Mouse (Mus musculus): ENCODE measurements around the gene Vwa5b2.

The Vwa5b2 gene

GRCm38 (mm10) chr16:20589366-20589938 lies at the start of gene Vwa5b2:
TSS of gene Vwa5b2 (plus strand) at chr16:20589471.
- WGBS, result under 1% methylated on average over 24 of the region's 24 CpGs

GRCm38 (mm10) chr16:20539649-20540048 lies 49.6 kb upstream of the Vwa5b2 start:
- WGBS, result 48% methylated on average over 3 of the region's 3 CpGs

DNA sequence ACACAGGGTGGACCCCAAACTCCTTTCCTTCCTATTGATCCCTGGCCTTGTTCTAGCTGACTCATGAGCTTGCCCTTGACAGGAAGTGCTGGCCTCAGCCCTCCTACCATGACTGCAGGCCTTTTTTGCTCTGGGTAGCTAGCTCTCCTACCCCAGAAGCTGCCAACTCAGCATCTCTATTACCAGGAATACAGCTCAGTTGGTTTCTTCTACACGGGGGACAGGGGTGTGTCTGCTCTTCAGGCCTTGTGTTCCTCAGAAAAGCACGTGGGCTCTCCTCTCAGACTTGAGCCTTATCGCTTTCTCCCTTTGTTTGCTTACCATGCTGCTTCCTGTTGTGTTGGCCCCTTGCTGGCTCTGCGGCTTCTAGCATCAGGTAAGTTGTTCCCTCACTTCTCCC lies 48.8 kb upstream of the Vwa5b2 start:
- WGBS, result 70% methylated on average over 4 of the region's 4 CpGs

- WGBS, result 86% methylated on average over 10 of the region's 10 CpGs
Observed at GRCm38 (mm10) chr16:20545696-20546095, 43.6 kb upstream of the Vwa5b2 start.

GRCm38 (mm10) chr16:20547423-20547822 lies 41.8 kb upstream of the Vwa5b2 start:
- WGBS, result 49% methylated on average over 5 of the region's 5 CpGs

DNA sequence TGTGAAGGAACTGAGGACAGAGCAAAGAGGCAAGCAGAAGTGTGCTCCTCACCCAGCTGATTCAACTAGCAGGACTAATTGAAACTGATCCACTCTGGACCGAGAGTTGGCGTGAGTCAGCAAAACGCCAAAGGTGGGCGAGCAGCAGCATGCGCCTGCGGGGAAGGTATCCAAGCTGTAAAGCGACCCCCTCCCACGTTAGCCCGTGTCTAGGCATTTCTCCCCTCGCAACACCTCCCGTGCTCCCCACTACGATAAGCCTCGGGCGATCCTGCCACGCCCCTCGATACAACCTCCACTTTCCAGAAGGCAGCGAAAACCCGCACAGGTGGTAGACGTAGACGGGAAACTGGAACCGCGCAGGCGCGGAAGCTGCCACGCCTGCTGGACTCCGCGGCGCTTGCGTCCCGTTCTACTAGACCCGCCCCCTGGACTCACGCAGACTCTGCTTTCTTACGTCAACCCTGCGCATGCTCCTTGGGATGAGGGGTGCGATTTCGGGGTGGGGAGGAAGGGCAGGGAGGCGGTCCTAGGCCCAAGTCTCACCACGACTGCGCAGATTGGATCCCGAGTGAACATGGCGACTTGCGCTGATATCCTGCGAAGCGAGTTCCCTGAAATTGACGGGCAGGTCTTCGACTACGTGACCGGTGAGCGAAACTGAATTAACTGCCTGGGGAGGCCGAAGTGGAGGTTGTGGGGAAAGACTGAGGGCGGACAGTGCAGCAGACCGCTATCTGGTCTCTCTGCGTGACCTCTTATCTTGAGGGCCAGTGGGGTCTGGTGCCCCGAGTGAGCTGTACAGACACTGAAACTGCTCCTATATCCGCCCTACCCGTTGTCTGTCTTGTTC lies 40.9 kb upstream of the Vwa5b2 start, which contains the start of gene Abcf3:
TSS of gene Abcf3 (plus strand) at position 482 of the 853 bp plus-strand sequence.
- WGBS, result under 1% methylated on average over 56 of the region's 56 CpGs

DNA sequence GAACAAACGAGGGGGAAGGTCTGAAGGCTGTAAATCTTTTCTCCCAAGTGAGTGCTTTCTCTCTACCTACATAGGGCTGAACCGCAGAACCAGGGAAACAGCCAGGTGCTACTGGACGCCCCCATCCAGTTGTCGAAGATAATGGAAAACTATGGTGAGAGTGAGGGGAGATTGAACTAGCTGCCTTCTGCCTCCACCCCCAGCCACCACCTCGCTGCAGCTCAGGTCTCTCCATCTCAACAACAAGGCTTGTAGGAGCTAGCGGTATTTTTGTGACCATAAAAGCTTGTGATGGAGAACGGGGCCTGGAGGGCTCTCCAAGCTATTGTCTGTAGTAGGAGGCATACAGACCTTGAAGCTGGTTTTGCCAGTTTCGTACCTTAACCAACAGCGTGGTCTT lies 40.1 kb upstream of the Vwa5b2 start:
- 46% methylated on average over 9 of the region's 9 CpGs for WGBS

DNA sequence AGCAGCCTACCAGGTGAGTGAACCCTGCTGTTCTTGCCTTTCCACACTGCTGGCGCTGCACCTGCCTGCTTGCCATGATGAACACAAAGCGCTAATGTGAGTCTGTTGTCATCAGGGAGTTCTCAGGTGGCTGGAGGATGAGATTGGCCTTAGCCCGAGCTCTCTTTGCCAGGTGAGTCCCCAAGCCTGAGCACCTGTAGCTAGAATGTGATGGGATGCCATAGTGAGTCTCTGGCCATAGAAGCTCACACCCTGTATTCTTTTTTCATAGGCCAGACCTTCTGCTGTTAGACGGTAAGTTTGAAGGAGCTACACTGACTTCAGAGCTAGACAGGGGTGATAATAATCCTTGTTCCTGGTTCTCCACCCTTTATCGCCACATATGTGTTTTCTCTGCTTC lies 37.6 kb upstream of the Vwa5b2 start:
- WGBS, result 94% methylated on average over 5 of the region's 5 CpGs

GRCm38 (mm10) chr16:20552594-20552993 lies 36.7 kb upstream of the Vwa5b2 start:
- WGBS, result 82% methylated on average over 1 of the region's 1 CpGs

- 66% methylated on average over 6 of the region's 6 CpGs for WGBS
Observed at GRCm38 (mm10) chr16:20555000-20555399, 34.3 kb upstream of the Vwa5b2 start.

DNA sequence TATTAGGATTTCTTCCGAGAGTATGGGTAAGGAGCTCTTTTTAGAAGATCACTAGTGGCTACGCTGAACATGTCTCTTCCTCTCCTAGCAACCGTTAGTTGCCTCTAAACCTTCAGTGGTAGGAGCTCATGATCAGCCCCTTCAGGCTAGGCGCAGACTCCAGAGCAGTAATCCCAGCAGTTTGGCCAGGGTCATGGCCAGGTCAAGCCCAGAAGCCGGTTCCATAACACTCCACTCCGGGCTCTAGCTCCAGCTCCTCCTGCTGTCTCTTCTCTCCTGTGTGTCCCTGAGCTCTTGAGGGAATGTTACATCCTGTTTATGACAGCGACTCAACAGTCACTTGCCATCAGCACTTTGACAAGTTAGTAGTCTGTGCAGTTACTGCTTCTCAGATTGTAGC lies 31.9 kb upstream of the Vwa5b2 start:
- WGBS, result 85% methylated on average over 7 of the region's 7 CpGs

- 32% methylated on average over 1 of the region's 1 CpGs for WGBS
Observed at GRCm38 (mm10) chr16:20565075-20565474, 24.2 kb upstream of the Vwa5b2 start.

- under 1% methylated on average over 39 of the region's 39 CpGs for WGBS
Observed at GRCm38 (mm10) chr16:20589939-20590679, 838 bp downstream of the Vwa5b2 start.

DNA sequence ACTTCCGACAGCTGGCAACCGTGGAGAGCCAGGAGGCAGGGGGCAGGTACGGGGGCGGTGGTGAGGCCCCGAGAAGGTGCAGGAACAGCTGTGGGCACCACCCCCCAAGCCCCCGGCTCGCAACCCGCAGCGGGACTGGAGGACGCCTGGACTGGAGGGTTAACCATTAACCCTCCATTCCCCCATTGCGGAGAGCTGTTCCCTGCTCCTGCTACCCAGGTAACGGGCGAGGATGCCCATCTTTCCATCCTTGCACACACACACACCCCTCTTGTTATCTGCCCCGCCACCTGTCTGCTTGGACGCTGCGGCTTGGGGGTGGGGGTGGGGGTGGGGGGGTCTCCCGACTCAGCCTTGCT lies 1.4 kb downstream of the Vwa5b2 start:
- WGBS, result 8% methylated on average over 17 of the region's 17 CpGs

DNA sequence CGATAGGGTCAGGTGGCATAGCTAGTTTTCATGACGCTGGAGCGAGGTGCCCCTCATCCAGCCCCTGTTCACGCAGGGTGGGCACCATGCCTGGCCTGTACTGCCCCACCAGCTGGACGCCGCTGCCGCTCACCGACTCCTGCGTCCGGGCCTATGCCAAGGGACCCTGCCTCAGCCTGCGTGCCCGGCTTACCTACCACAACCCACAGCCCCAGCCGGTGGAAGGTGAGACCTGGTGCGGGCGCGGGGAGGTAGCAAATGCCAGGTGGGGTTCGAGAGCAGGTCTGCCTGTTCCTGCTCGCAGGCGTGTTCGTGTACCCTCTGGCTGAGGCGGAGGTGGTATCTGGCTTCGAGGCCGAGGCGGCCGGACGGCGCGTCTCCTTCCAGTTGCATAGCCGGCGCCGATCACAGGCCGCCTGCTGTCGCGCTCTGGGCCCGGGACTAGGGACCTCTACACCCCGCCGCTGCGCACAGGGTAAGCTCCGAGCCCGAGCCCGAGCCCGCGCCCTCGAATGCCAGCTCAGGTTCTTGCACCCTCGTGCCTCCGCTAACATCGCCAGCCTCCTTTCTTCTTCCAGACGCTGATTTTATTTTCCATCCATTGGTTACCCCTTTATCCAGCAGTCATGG lies 1.9 kb downstream of the Vwa5b2 start:
- WGBS, result 33% methylated on average over 48 of the region's 48 CpGs

DNA sequence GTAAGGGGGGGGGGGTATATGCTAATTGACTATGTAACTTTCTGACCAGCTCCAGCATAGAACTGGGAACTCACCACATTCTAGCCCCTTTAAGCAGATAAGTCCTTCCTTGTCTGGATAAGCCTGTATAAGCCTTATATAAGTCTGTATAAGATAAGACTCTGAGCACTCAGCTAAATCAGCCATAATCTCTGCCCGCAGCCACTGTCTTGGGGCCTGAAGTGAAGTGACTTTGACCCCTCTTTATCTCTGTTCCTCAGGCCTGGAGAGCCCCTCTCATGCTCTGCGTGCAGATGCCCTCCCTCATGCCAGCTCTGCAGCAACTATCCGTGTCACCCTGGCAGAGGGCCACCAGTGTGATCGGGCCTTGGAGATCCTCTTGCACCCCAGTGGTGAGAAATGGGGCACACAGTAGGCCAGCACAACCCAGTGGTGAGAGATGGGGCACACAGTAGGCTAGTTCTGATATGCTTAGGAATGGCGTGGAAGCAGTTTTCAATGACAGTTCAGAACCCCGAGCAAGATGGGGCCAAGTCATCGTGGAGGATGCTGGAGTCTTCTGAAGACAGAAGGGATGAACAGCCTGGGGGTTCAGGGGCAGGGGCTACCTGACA lies 5.9 kb downstream of the Vwa5b2 start:
- 90% methylated on average over 7 of the region's 7 CpGs for WGBS

GRCm38 (mm10) chr16:20595737-20596136 lies 6.5 kb downstream of the Vwa5b2 start:
- WGBS, result 89% methylated on average over 4 of the region's 4 CpGs

GRCm38 (mm10) chr16:20596687-20597441 lies 7.6 kb downstream of the Vwa5b2 start:
- 72% methylated on average over 7 of the region's 7 CpGs for WGBS

DNA sequence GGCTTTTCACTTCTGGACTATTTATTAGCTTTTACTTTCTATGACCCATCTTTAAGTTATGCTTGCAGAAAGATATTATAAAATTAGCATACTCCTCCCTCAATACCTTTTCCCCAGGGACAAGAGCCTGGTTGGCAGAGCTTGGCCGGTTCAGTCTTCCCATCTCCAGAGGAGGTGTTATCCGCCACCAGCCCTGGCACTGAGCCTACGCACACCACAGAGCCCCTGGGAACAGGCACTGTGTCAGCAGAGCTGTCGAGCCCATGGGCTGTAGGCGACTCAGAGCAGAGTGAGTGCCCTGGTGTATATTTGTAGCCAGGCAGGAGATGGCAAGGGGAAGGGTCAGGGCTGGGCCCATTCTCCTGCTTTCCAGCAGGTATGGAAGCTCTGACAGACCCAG lies 11.2 kb downstream of the Vwa5b2 start:
- 51% methylated on average over 5 of the region's 5 CpGs for WGBS

DNA sequence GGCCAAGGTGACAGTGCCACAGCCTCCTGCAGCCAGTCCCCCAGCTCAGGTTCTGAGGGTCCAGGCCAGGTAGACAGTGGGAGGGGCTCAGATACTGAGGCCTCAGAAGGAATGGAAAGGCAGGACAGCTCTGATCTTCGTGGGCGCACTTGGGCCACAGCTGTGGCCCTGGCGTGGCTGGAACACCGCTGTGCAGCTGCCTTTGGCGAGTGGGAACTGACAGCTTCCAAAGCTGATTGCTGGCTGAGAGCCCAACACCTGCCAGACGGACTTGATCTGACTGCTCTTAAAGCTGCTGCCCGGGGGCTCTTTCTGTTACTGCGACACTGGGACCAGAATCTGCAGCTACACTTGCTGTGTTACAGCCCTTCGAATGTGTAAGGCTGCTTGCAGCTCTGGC lies 15.4 kb downstream of the Vwa5b2 start:
- 52% methylated on average over 9 of the region's 9 CpGs for WGBS
